Mouse (Mus musculus): ENCODE results near the gene 1600012H06Rik.
"Not testable (repeated sequence)": the region's sequence is repeated elsewhere in the genome, so short reads cannot be mapped to it uniquely, and the experiment has no call there.

DNA sequence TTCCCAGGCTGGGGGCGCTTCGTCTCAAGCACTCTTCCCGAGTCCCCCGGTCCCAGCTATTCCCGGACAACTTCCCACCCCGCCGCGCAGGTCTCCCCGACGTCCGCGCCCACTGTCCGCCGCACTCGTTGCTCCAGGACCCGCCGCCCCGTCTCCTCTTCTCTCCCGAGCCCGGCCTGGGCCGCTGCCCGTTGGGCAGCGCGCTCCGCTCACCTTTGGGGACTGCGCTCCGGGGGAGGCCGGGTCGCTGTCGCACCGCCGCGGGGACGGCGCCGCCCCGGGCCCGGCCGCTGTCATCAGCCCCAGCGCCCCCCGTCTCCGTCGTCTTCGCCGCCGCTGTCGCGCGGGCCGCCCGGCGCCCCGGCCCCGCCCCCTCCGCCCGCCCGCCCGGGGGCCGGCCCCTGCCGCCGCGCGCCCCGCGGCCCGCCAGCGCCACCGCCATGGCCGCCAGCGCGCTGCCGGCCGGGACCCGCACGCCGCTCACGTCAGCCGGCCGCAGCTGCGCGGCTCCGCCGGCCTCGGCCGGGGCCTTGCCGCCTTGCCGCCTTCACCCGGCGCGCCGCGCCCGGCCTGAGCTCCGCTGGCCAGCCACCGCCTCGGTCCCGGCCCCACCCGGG lies 49.6 kb downstream of the 1600012H06Rik start:
- TF ChIP-seq POLR2A (IDR thresholded peaks at IDR 0.05; ENCODE audit: low read depth, low read length); CTCF (IDR thresholded peaks at IDR 0.05; ENCODE audit: extremely low read depth, insufficient read length, insufficient replicate concordance, low read depth, low read length): not testable (repeated sequence)

Data from small intestine, adult 2 months (tissue).